Mouse (Mus musculus) erythroblast, embryonic 14.5 days (primary cell): ENCODE data around the gene Rps6kl1. TPM values are rescaled to one million over a fixed set of nuclear protein-coding genes. Genes with fewer than 3 reads are reported as not detected.

ENCODE experiments used
- H3K27me3 ChIP-seq: 2 replicates; pipeline ENCODE4 v1.6.1; 2012; ENCODE audit warnings: inconsistent platforms; ENCODE audit not compliant: control insufficient read depth
- H3K36me3 ChIP-seq: 2 replicates; pipeline ENCODE4 v1.6.1; 2012; ENCODE audit warnings: mild to moderate bottlenecking, inconsistent platforms; ENCODE audit not compliant: control insufficient read depth
- H3K4me1 ChIP-seq: 2 replicates; pipeline ENCODE4 v1.6.1; 2012; ENCODE audit warnings: inconsistent platforms; ENCODE audit not compliant: control insufficient read depth
- H3K4me3 ChIP-seq: replicated peaks from 2 replicates; pipeline ENCODE3; 2012; ENCODE audit warnings: moderate library complexity, mild to moderate bottlenecking, inconsistent platforms
- H3K9me3 ChIP-seq: 2 replicates; pipeline ENCODE4 v1.6.1; 2012; ENCODE audit warnings: low read length, inconsistent platforms, mixed read lengths; ENCODE audit not compliant: control insufficient read depth
- GATA1 ChIP-seq: IDR thresholded peaks from 2 replicates; pipeline ENCODE4 v1.6.1; 2012; ENCODE audit warnings: low read length, inconsistent platforms, mixed read lengths
- TAL1 ChIP-seq: IDR thresholded peaks from 3 replicates; pipeline ENCODE4 v1.6.1; 2012; ENCODE audit warnings: low read length, inconsistent platforms, mixed read lengths
- polyA plus RNA-seq: library from polyadenylated mRNA; stranded (reverse); fragments of >175 nt; gene quantifications from 2 replicates; pipeline ENCODE4 v1.2.3, GENCODE M21; 2012

Rps6kl1 gene
- polyA plus RNA-seq, 1 experiment = 0.06 TPM

- H3K27me3 ChIP-seq = peaks cover 5% of the 10 kb centered on the region
- H3K4me3 ChIP-seq = no peak overlapping the region
- H3K9me3 ChIP-seq = no peaks in the 10 kb centered on the region
- H3K4me1 ChIP-seq = peaks cover 5% of the 10 kb centered on the region
- H3K36me3 ChIP-seq = no peaks in the 10 kb centered on the region
- TF ChIP-seq GATA1 (no peak), TAL1 (no peak)
These were observed 18.2 kb upstream of the Rps6kl1 start for GRCm38 (mm10) chr12:85169117-85169858.

GRCm38 (mm10) chr12:85166631-85167030 lies 15.6 kb upstream of the Rps6kl1 start:
- peaks cover 5% of the 10 kb centered on the region for H3K4me1 ChIP-seq
- no peaks in the 10 kb centered on the region for H3K9me3 ChIP-seq
- TF ChIP-seq GATA1 (no peak), TAL1 (no peak)
- H3K36me3 ChIP-seq = no peaks in the 10 kb centered on the region
- no peak overlapping the region for H3K4me3 ChIP-seq
- H3K27me3 ChIP-seq = peaks cover 5% of the 10 kb centered on the region

- no peak overlapping the region for H3K4me3 ChIP-seq
- peaks cover 5% of the 10 kb centered on the region for H3K4me1 ChIP-seq
- no peak for TF ChIP-seq TAL1
- no peak for TF ChIP-seq GATA1
- H3K36me3 ChIP-seq = no peaks in the 10 kb centered on the region
- H3K9me3 ChIP-seq = no peaks in the 10 kb centered on the region
- peaks cover 5% of the 10 kb centered on the region for H3K27me3 ChIP-seq
These were observed 13.9 kb upstream of the Rps6kl1 start for GRCm38 (mm10) chr12:85164996-85165395.

DNA sequence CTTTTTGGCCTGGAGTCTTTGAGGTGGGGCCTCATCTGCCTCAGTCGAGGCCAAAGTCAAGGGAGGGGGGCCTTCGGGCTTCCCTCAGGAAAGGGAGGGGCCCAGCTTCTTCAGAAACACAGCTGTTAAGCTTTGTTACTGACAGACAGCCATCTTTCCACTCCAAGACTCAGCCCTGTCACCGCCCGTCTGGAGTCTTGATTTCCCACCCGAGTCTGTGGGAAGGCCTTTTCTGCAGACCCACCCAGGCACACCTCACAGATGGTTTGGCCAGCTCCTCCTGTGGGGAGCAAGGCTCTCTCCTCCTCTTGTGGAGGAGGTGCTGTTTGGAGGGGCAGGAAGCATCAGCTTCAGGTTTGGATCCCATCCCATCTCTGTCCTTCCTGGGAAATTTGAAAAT lies 8.5 kb upstream of the Rps6kl1 start:
- H3K4me1 ChIP-seq = peaks cover 3% of the 10 kb centered on the region; the same call in 1 of the 2 replicates
- TF ChIP-seq TAL1 = no peak
- no peak for TF ChIP-seq GATA1
- H3K27me3 ChIP-seq = peaks cover 5% of the 10 kb centered on the region
- no peak overlapping the region for H3K4me3 ChIP-seq
- no peaks in the 10 kb centered on the region for H3K9me3 ChIP-seq
- H3K36me3 ChIP-seq = no peaks in the 10 kb centered on the region

GRCm38 (mm10) chr12:85158801-85159200 lies 7.7 kb upstream of the Rps6kl1 start:
- peaks cover 5% of the 10 kb centered on the region for H3K27me3 ChIP-seq
- TF ChIP-seq GATA1 = no peak
- H3K9me3 ChIP-seq = no peaks in the 10 kb centered on the region
- no peak overlapping the region for H3K4me3 ChIP-seq
- peaks cover 3% of the 10 kb centered on the region; the same call in 1 of the 2 replicates for H3K4me1 ChIP-seq
- no peaks in the 10 kb centered on the region for H3K36me3 ChIP-seq

DNA sequence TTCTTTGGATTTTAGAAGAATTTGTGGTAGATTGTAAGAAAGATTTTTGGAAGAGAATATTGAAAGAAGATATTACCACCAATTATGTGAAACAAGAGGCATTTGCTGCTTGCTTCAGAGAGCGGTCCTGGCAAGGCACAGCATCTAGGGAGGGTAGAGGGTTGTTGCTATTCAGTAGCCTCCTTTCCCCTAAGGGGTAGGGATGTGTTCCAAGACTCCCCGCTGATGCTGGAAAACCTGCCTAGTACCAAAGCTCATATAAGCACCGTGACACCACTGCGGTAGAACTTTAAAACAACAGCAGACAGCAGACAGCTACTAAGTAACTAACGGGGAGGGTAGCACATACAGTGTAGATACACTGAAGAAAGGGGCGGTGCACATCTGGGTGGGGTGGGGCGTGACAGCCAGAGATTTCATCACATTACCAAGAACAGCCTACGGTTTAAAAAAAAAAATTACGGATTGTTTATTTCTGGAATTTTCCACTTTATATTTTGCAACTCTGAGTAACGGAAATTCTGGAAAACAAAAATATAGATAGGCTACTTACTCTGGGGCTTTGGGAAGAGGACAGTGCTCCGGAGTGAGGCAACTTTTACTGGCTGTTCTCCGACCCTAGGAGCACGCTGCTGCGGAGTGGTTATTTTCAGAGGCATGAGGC lies 6.9 kb upstream of the Rps6kl1 start:
- no peaks in the 10 kb centered on the region for H3K9me3 ChIP-seq
- TF ChIP-seq TAL1 (no peak), GATA1 (no peak)

DNA sequence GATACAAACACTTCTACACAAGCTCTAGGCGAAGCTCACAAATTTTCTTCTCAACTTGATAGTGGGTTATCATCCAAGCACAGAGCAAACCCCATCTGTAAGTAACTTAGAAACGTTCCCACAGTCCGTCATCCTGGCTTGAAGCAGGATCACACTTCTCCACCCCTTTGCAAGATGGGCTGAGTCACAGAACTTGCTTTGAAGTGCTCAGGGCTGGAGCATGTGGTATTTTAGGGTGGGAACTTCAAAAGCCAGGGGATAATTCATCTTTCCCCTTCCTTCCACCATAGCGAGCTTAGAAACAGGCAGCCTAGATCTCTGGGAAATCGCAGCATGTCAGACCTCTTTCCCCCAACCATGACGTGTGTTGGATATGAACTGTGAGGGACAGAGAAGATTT lies 5.3 kb upstream of the Rps6kl1 start:
- no peaks in the 10 kb centered on the region for H3K36me3 ChIP-seq
- TF ChIP-seq GATA1 (no peak), TAL1 (no peak)
- H3K27me3 ChIP-seq = peaks cover 9% of the 10 kb centered on the region
- peaks cover 7% of the 10 kb centered on the region for H3K4me1 ChIP-seq
- no peaks in the 10 kb centered on the region for H3K9me3 ChIP-seq
- H3K4me3 ChIP-seq = no peak overlapping the region

More for the DNA sequence above, 6.9 kb upstream of the Rps6kl1 start:
- Histone ChIP-seq H3K4me3 (no peak overlapping the region), H3K27me3 (peaks cover 5% of the 10 kb centered on the region), H3K4me1 (peaks cover 3% of the 10 kb centered on the region; the same call in 1 of the 2 replicates), H3K36me3 (no peaks in the 10 kb centered on the region)

- TF ChIP-seq GATA1 (no peak), TAL1 (no peak)
- Histone ChIP-seq H3K4me1 (peaks cover 17% of the 10 kb centered on the region), H3K27me3 (peaks cover 26% of the 10 kb centered on the region)
These were observed 1.9 kb upstream of the Rps6kl1 start for GRCm38 (mm10) chr12:85153011-85153410.

DNA sequence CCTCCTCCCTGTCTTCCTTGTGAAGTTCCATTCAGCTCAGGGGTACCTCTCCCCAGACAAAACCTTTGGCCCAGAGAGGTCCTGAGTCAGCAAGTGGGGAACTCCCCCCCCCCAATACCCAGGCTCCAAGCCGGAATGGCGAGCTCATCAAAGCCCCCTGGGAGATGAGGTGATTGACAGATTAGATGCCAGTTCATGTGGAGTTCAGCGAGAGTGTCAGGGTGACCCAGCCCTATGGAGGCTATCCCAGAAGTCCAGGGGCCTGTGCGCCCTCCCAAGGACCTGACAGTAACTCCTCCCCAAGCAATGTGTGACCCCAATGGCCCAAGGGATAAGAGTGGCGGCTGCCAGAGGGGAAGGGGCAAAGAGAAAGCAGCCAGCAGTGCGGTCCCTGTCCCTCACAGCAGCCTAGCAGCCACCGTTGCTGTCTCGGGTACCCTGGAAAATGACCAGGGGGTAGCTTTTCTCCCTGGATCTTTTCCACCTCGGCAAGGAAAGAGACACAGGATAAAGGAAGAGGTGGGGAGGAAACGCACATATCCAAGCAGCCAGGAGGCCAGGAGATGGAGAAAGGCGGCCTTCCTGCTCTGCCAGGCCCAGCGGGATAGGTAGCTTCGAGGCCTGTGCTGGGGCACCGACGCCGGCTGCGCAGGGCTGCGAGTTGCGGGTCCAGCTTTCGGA lies 603 bp downstream of the Rps6kl1 start:
- H3K27me3 ChIP-seq = peaks cover 24% of the 10 kb centered on the region
- H3K4me3 ChIP-seq = peak overlapping the region; percentile 15

More at GRCm38 (mm10) chr12:85153011-85153410, 1.9 kb upstream of the Rps6kl1 start:
- Histone ChIP-seq H3K36me3 (no peaks in the 10 kb centered on the region), H3K4me3 (no peak overlapping the region), H3K9me3 (no peaks in the 10 kb centered on the region)

More for the DNA sequence above, 603 bp downstream of the Rps6kl1 start:
- Histone ChIP-seq H3K4me1 (peaks cover 14% of the 10 kb centered on the region), H3K9me3 (no peaks in the 10 kb centered on the region), H3K36me3 (no peaks in the 10 kb centered on the region)
- no peak for TF ChIP-seq GATA1
- no peak for TF ChIP-seq TAL1
